Mouse (Mus musculus): ENCODE results near the gene Cdk17.
"Not testable (repeated sequence)": the region's sequence is repeated elsewhere in the genome, so short reads cannot be mapped to it uniquely, and the experiment has no call there.

Cdk17 gene

GRCm38 (mm10) chr10:93143285-93143985, 17.2 kb upstream of the Cdk17 start:
- no peak for DNase-seq

DNA sequence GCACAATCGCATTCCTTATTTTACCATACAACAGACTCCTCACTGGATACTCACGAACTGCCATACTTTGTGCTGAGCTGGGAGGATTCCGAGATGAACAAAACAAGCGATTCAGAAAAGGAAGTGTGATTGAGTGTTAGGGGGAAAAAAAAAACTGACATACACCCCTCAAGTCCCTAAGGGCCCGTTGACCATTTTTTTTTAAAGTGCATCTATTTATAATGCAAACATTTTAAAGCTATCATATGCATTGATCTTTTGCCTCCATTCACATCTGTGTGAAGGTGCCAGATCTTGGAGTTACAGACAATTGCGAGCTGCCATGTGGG, 16.7 kb upstream of the Cdk17 start:
- no peak for DNase-seq

GRCm38 (mm10) chr10:93144579-93144978, 16.1 kb upstream of the Cdk17 start:
- no peak for DNase-seq

- DNase-seq = no peak
Measured at GRCm38 (mm10) chr10:93145088-93145487, 15.6 kb upstream of the Cdk17 start.

DNA sequence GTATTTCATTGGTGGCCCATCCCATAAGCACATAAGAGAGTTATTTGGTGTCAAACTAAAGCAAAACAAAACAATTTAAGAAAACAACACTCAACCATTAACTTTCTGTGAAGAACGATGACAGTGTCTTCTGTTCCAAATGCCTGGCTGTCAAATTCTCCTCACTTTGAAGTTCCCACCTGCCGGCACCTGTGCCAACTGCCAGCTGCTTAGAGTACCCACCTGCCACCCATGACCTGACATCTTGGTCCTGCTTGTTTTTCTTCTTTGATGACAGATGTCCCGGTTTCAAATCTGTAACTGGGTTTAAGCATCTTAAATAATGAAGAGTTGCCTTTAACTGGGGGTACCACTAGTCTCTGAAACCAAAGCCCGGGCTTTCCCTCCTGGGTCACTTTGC, 14.1 kb upstream of the Cdk17 start:
- DNase-seq = no peak

DNA sequence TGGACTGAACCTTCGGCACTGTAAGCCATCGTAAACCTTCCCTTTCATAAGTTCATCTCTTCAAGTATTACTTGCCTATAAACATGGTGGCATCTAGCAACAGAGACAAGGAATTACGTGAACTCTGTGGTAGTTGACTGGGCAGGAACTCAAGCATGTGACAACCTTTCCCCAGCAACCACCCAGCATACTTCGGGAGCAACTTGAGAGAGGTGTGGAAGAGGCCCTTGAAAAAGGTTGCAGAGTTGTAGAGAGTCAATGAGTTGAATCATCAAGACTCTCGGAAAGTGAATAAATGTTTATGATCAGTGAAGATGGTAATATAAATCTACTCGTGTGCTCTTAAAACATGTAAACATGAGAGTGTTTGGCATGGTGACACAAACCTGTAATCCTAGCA, 13.0 kb upstream of the Cdk17 start:
- DNase-seq = no peak

DNA sequence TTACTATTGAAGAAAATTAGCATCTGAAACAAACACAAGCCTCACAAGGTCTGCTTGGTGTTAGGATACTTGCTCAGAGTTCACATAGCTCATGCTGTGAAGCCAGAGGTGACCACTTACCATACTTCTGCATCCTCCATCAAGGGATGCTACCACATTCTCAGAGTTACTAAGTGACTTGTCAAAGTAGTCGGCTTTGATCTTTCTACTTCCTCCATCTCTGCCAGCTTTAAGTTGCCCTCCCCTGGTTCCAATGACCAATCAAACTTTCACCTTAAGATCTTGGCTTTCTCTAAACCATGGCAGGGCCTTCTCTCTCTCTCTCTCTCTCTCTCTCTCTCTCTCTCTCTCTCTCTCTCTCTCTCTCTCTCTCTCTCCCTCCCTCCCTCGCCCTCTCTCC, 11.1 kb upstream of the Cdk17 start:
- DNase-seq = no peak

DNA sequence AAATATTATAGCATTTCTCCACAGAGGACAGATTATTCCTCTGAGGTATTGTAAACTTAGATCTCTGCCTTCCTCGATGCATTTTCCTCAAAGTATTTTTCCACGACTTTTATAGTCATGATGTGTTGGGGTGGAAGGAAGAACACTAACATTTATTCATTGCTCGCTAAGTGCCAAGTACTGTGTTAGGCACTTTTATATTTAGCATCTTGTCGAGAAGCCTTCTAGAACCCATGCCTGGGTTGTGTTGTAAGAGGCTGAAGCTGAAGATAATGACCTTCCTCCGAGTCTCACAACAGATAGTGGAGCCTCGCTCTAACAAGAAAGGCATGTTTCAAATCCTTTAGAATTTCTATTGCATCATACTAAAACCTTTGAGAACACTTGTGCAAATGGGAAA, 8.9 kb upstream of the Cdk17 start:
- no peak for DNase-seq

GRCm38 (mm10) chr10:93152698-93153097, 8.0 kb upstream of the Cdk17 start:
- no peak for DNase-seq

- DNase-seq = not testable (repeated sequence)
Measured at GRCm38 (mm10) chr10:93153404-93153803, 7.3 kb upstream of the Cdk17 start.

DNA sequence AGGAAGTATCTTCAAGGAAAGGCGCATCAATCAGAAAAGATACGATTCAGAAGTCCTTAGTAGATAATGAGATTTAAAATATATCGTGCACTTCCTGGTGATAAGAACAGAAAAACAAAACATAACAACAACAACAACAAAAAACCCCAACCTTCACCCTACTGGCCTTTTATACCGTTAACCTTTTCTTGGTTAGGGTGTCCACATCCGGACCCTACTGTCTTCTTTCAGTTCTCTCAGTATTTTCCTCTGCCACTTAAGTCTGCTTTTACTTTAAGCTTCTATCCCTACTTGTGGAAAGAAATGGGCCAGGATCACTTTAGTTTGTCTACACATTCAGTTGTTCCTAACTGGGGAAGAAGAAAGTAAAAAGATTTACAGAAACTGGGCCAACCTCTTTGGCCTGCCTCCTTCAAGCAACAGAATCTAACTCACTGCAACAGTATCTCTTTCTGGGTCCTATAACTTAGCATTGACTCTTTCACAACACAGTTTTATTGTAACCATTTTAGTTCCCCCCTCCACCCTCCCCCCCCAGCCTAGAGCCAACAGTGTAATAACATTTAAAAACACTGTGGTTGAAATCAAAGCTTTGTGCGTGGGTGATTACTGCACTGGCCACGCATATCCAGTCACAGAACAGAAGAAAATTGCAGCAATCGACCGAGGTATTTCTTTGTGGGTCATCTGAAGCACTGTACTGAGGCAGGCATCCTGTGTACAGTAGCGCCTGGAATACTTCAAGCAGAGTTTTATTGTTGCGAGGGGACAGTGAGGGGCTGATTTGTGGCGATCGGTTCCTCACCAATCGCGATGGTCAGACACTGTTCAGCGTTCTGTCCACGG, 801 bp upstream of the Cdk17 start:
- DNase-seq = peak; percentile 75

GRCm38 (mm10) chr10:93160497-93160806, 223 bp upstream of the Cdk17 start:
- DNase-seq = no peak

DNA sequence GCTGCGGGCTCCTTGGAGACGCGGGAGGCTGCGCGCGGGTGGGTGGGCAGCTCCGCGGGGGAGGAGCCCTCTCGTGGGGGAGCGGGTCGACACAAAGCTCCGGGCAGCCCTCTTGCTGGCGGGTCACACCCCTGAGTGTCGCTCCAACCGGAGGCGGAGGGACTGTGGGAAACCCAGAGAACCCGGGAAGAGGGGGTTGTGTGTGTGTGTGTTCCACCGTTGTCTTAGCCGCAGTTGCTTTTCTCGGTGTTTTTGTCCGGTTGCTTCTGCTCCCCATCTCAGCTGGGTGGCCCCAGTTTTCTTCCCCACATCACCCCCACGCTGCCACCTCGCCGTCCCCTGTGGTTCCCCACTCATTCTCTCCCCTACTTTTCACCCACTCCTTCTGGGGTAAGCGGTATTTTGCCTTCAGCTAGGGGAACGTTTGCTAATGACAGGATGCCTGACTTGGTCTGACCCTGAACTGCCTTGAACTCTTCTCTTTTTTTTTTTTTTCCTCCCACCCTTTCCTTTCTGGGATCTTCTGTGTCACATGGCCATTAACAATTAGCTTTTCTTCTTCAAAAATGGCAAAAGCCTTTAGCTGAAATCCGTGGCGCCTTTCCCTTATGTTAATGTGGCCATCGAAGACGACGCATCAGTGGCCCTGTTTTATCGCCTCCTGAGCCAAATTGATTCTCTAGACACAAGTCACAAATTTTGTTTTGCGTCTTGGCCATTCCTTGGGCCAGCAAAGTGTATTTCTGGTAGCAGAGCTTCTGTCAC, 1.0 kb downstream of the Cdk17 start:
- DNase-seq = peak; percentile 39

DNA sequence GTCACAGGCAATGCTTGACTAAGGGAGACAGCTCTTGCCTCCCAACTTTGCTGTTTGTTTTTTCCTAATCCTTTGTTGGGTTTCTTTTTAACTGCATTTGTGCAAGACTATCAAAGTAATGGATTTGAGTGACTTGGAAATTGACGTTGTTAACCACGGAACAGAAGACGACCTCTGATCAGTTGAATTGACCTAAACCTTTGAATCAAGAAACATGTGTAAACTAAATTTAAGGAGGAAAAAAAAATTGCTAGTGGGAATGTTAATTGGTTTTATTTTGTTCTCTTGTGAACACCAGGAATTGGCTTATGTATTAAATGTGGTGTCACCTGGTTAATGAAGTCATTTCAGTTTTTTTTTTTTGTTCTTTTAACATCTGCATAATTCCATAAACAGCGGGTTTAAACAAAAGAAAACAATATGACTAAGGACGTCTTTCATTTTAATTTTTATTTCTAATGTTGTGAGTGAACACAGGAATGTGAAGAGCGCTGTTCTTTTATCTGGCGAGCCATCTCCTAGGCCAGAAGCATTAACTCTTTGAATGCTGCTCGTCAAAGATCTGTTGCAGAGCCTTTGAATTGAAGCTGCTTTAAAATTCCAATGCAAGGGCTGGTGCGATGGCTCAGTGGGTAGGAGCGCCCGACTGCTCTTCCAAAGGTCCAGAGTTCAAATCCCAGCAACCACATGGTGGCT, 1.7 kb downstream of the Cdk17 start:
- no peak for DNase-seq

DNA sequence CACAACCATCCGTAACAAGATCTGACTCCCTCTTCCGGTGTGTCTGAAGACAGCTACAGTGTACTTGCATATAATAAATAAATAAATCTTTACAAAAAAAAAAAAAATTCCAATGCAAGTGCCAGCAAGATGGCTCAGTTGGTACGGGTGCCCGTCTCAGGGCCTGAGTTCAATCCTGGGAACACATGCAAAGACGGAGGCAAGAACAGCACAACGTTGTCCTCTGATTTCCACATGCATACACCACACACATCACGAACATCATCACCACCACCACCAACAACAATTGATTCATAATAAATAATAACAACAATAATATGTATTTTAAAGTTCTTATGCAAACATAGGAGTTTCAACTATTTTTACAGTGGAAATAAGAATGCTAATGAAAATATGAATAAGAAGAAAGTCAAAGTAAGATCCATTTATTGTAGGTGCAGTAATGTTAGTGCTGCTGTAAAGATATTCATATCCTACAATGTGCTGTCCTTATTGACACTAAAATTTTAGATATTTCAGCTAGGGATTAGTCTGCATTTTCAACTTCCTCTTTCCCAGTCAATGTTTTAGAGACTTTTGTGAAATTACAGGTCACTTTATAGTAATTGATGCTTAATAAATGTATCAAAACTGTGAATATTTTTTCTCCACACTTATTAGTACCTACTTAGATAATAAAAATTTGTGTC, 2.4 kb downstream of the Cdk17 start:
- DNase-seq = no peak

- no peak for DNase-seq
Measured at GRCm38 (mm10) chr10:93163711-93164488, 3.2 kb downstream of the Cdk17 start.

GRCm38 (mm10) chr10:93165416-93166381, 5.0 kb downstream of the Cdk17 start:
- no peak for DNase-seq

DNA sequence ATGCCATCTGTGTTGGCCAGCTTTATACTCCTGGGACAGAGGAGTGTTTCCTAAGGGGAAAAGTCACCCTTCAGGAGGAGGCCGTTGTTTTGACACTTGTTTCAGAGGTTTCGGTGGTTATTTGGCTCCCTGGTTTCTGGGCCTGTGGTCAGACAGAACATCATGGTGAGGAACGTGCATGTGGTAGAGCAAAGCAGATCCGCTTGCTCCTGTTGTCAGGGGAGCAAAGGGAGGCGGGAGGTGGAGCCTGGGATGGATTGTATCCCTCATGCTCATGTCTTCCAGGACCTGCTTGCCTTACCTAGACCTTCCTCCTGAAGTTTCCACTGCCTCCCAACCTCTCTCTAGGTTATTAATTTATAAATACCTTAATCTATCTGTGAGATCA, 5.7 kb downstream of the Cdk17 start:
- no peak for DNase-seq

- no peak for DNase-seq
Measured at GRCm38 (mm10) chr10:93167311-93167710, 6.6 kb downstream of the Cdk17 start.

DNA sequence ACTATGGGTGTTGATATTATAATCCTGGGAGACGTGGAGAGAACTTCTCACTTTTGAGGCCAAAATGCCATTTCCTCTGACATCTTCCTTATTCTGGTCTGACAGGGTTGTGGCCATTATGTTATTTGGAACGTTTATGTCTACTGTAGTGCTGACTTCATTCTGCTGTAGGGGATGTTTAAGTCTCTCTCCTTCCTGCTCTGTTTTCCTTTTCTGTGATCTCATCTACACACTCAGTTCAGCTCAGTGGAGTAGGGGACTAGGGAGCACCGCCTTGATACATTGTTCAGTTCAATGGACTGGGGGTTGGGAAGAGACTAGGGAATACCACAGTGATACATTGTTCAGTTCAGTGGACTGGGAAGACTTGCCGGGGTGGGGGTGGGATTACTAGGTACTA, 7.4 kb downstream of the Cdk17 start:
- DNase-seq = no peak
